Mouse (Mus musculus): Measurements from ENCODE around the gene Lypd9.
"Not testable (repeated sequence)": the region's sequence is repeated elsewhere in the genome, so short reads cannot be mapped to it uniquely, and the experiment has no call there.

Lypd9 gene

GRCm38 (mm10) chr11:58452759-58453158 lies at the start of gene Lypd9:
Gene Lypd9, minus strand, starts transcription at chr11:58452923.
- in situ Hi-C loops (cut with MboI, MseI), result no loop called here

- in situ Hi-C loops (cut with MboI, MseI), result not testable (repeated sequence)
These were observed 49.7 kb upstream of the Lypd9 start, which contains the start of gene Olfr331 for GRCm38 (mm10) chr11:58502472-58502871. Gene Olfr331, minus strand, starts transcription at chr11:58502572.

- in situ Hi-C loops (cut with MboI, MseI), result no loop called here
These were observed 46.6 kb upstream of the Lypd9 start for GRCm38 (mm10) chr11:58499290-58499689.

DNA sequence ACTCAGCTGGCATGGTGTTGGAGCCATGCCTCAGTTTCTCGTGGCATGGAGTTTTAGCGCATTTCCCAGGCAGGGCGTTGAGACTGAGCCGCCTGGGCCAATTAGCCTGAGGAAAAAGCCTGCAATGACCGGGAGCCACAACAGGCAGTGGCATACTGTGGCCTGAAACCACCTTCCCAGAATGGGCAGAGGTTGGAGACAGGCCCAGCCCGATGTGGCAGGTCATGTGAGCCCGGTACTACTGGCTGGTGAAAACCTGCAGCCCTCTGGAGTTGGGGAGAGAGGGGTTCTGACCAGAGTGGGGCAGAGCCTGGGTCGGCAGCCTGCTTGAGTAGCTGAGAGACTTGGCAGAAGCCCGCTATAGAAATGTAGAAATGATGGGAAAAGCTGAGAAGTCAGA lies 46.0 kb upstream of the Lypd9 start:
- in situ Hi-C loops (cut with MboI, MseI), result no loop called here

DNA sequence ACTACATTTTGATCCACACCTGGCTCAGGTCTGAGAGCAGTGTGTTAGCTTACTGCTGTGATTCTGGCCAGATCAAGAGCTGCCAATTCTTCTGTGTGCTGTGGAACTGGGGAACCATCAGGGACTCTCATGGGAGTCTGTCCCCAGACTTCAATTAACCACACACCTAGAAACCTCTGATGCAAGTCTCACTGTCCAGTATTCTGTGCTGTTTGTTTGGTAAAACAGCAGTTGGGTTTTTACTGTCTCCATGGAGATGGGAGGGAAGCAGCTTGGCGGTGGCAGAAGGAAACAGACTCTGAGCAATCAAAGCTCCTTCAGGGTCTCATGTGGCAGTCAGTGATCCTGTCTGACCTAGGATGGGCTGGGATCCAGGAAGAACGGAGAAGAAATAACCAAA lies 39.7 kb upstream of the Lypd9 start, which contains the start of gene Olfr332:
TSS of gene Olfr332 (minus strand) at position 101 of the 400 bp plus-strand sequence.
- in situ Hi-C loops (cut with MboI, MseI), result no loop called here

- in situ Hi-C loops (cut with MboI, MseI), result no loop called here
These were observed 9.4 kb upstream of the Lypd9 start, which contains the start of gene Olfr30 for GRCm38 (mm10) chr11:58462170-58462569. Gene Olfr30, minus strand, starts transcription at chr11:58462270.

GRCm38 (mm10) chr11:58453592-58453991 lies 869 bp upstream of the Lypd9 start:
- in situ Hi-C loops (cut with MboI, MseI), result no loop called here

DNA sequence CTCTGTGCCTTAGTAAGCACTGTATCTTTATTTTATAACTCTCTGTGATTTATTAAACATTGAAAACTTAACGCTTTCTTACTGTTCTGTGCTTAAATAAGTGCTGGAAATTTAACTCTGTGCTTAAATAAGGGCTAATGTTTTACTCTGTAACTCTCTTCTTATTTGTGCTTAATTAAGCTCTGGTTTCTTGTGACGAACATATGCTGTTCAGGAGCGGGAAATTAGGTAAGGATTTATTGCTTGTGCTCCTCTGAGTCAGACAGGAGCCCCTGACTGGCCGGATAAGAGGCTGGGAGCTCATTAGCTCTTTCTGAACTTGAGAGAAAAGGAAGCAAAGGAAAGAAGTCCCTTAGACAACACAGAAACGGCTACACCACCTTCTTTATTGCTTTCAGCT lies 14.9 kb downstream of the Lypd9 start:
- in situ Hi-C loops (cut with MboI, MseI), result no loop called here

GRCm38 (mm10) chr11:58432259-58432658 lies 20.5 kb downstream of the Lypd9 start, which contains the start of gene Gm12253:
Gene Gm12253, plus strand, starts transcription at chr11:58432559.
- in situ Hi-C loops (cut with MboI, MseI), result no loop called here

GRCm38 (mm10) chr11:58420815-58421214 lies 31.9 kb downstream of the Lypd9 start, which contains the start of gene 1810065E05Rik:
Gene 1810065E05Rik, plus strand, starts transcription at chr11:58421111.
- in situ Hi-C loops (cut with MboI, MseI), result no loop called here

GRCm38 (mm10) chr11:58418336-58418735 lies 34.4 kb downstream of the Lypd9 start:
- in situ Hi-C loops (cut with MboI, MseI), result no loop called here

DNA sequence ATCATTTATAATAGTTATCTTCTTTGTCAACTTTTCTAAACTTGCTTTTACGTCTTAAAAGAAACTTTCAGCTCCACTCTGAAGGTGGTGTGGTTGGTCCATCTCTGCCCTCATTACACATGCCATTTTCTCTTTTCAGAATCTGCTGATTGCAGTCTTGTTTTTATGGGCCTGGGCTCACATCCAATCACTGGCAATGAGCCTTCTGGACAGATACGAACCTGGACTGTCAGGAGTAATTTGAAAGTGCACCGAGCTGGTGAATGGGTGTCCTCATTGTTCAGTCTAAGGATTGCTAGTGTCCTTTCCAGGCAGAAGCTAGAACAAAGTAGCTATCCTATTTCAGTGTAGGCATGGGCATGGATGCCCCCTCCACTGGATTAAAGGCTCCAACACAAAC lies 44.7 kb downstream of the Lypd9 start:
- in situ Hi-C loops (cut with MboI, MseI), result loop anchor here (10.0 kb wide), 1 partner anchor 227 kb away; the partner anchor contains the start of gene Olfr323

DNA sequence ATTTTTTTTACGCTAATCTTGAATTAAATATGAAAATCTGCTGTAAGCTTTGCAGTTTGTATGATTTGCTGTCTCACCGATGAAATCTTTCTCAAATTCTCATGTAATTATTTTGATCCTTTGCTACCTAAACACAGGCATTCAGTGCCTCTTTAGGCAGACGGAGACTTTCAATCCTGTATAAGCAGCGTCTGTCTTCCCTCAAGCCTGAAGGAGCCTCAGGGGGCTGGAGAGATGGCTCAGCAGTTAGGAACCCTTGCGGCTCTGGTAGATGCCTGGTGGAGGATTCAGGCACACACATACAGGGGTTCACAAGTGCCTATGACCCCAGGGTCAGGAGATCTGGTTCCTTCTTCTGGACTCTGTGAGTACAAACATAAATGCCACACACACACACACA lies 52.1 kb downstream of the Lypd9 start:
- in situ Hi-C loops (cut with MboI, MseI), result loop anchor here (10.0 kb wide), 1 partner anchor 234 kb away; the partner anchor contains the start of gene Olfr323

GRCm38 (mm10) chr11:58399985-58400645 lies 52.6 kb downstream of the Lypd9 start:
- in situ Hi-C loops (cut with MboI, MseI), result loop anchor here (10.0 kb wide), 1 partner anchor 235 kb away; the partner anchor contains the start of gene Olfr323

Measured in T-helper 1 cell (primary cell).